Mouse (Mus musculus) heart, embryonic 12.5 days (tissue): ENCODE results near the gene Gldc. TPM values are rescaled to one million over a fixed set of nuclear protein-coding genes. Genes with fewer than 3 reads are reported as not detected.

Source experiments
- ATAC-seq: fragments of 200-750 bp; cut with Nextera tagmentation; 2 replicates; pipeline ENCODE4 v1.8.0; 2017; ENCODE audit warnings: moderate TSS enrichment, moderate library complexity; ENCODE audit not compliant: insufficient number of reproducible peaks, low FRiP score
- H3K27ac ChIP-seq: fragments of 300-500 bp; sonication (generic); 2 replicates; pipeline ENCODE4 v1.5.1; 2016; ENCODE audit warnings: mild to moderate bottlenecking, moderate library complexity; ENCODE audit not compliant: poor library complexity, severe bottlenecking
- H3K27me3 ChIP-seq: fragments of 300-500 bp; sonication (generic); replicated peaks from 2 replicates; pipeline ENCODE4 v1.6.1; 2016; ENCODE audit warnings: mild to moderate bottlenecking, moderate library complexity
- H3K36me3 ChIP-seq: fragments of 300-500 bp; sonication (generic); 2 replicates; pipeline ENCODE4 v1.6.1; 2016; ENCODE audit warnings: mild to moderate bottlenecking, moderate library complexity
- H3K4me1 ChIP-seq: fragments of 300-500 bp; sonication (generic); replicated peaks from 2 replicates; pipeline ENCODE4 v1.6.1; 2016; ENCODE audit warnings: mild to moderate bottlenecking
- H3K4me2 ChIP-seq: fragments of 300-500 bp; sonication (generic); 2 replicates; pipeline ENCODE4 v1.6.1; 2016; ENCODE audit warnings: mild to moderate bottlenecking, moderate library complexity
- H3K4me3 ChIP-seq: fragments of 300-500 bp; sonication (generic); 2 replicates; pipeline ENCODE4 v1.5.1; 2016; ENCODE audit warnings: mild to moderate bottlenecking
- H3K9ac ChIP-seq: fragments of 300-500 bp; sonication (generic); 2 replicates; pipeline ENCODE4 v1.6.1; 2016; ENCODE audit warnings: mild to moderate bottlenecking, moderate library complexity
- H3K9me3 ChIP-seq: fragments of 300-500 bp; sonication (generic); replicated peaks from 2 replicates; pipeline ENCODE4 v1.6.1; 2016; ENCODE audit warnings: mild to moderate bottlenecking, moderate library complexity
- WGBS: fragments of 180-500 bp; shearing (Covaris S2); methylation state at CpG from one replicate; pipeline ENCODE4 v1.1.7; 2016; 5-methylcytosine and 5-hydroxymethylcytosine counted together
- polyA plus RNA-seq: library from polyadenylated mRNA; unstranded; fragments of >200 nt; fragmentation: Nextera tagmentation; extraction: Ambion mirVana; gene quantifications from 2 replicates; pipeline ENCODE4 v1.2.1, GENCODE M21; 2016

Gene Gldc
- polyA plus RNA-seq, 1 experiment from 2014 or later = 4.7 TPM

DNA sequence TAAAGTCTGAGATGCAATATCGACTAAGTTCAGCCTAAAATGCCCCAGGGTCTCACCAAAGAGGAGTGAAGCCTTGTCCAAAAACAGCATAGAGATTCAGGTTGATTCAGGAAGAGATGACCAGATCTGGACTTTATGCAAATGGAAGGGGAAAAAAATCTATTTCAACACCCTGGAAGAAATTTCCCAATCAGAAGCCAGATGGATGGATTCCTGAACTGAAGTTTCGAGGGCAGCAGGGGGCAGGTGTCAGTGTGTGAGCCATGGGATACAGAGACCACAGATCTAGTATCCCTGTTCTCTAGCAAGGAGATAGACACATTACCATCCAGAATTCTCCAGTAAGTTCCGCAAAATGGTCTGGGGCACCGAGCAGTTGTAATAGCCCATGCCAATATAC lies 17.0 kb downstream of the Gldc start:
- H3K4me3 ChIP-seq = no peak overlapping the region
- H3K36me3 ChIP-seq = no peaks in the 10 kb centered on the region
- H3K4me1 ChIP-seq = no peaks in the 10 kb centered on the region
- H3K27me3 ChIP-seq = no peaks in the 10 kb centered on the region
- WGBS = 88% methylated on average over 4 of the region's 4 CpGs
- no peak overlapping the region for H3K4me2 ChIP-seq
- ATAC-seq = no peak
- H3K9me3 ChIP-seq = no peaks in the 10 kb centered on the region
- H3K9ac ChIP-seq = no peak overlapping the region
- H3K27ac ChIP-seq = no peak overlapping the region

GRCm38 (mm10) chr19:30157031-30157687 lies 18.1 kb downstream of the Gldc start:
- Histone ChIP-seq H3K4me3 (no peak overlapping the region), H3K27ac (no peak overlapping the region), H3K4me2 (no peak overlapping the region), H3K4me1 (no peaks in the 10 kb centered on the region), H3K36me3 (no peaks in the 10 kb centered on the region), H3K9me3 (no peaks in the 10 kb centered on the region), H3K9ac (no peak overlapping the region), H3K27me3 (no peaks in the 10 kb centered on the region)
- WGBS = 78% methylated on average over 12 of the region's 12 CpGs
- no peak for ATAC-seq

GRCm38 (mm10) chr19:30153729-30154128 lies 21.5 kb downstream of the Gldc start:
- WGBS = 71% methylated on average over 3 of the region's 3 CpGs

DNA sequence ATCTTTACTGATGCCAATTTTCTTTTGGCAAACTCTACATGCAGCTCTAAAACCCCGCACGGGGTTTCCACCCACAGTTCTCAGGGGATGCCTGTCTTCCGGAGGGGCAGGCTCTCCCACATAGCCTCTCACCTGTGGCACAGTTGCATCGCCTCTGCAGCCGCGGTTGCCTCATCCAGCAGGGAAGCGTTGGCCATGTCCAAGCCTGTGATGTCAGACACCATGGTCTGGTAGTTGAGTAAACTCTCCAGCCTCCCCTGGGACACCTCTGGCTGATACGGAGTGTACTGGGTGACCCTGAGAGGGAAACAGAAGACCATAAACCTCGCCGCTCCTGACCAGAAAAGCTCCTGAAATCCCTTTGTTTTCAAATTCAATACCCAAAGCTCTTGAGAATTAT lies 23.9 kb downstream of the Gldc start:
- 89% methylated on average over 10 of the region's 10 CpGs for WGBS
- no peaks in the 10 kb centered on the region for H3K27me3 ChIP-seq
- no peaks in the 10 kb centered on the region for H3K36me3 ChIP-seq
- no peaks in the 10 kb centered on the region for H3K9me3 ChIP-seq
- H3K4me1 ChIP-seq = no peaks in the 10 kb centered on the region; the same call in 1 of the 2 replicates
- ATAC-seq = no peak
- no peak overlapping the region for H3K4me3 ChIP-seq
- H3K27ac ChIP-seq = no peak overlapping the region
- no peak overlapping the region for H3K4me2 ChIP-seq
- no peak overlapping the region for H3K9ac ChIP-seq

More at GRCm38 (mm10) chr19:30153729-30154128, 21.5 kb downstream of the Gldc start:
- no peak for ATAC-seq
- Histone ChIP-seq H3K4me3 (no peak overlapping the region), H3K9me3 (no peaks in the 10 kb centered on the region), H3K27ac (no peak overlapping the region), H3K36me3 (no peaks in the 10 kb centered on the region), H3K9ac (no peak overlapping the region), H3K27me3 (no peaks in the 10 kb centered on the region), H3K4me1 (no peaks in the 10 kb centered on the region; the same call in 1 of the 2 replicates), H3K4me2 (no peak overlapping the region)

- WGBS = 60% methylated on average over 6 of the region's 6 CpGs
- Histone ChIP-seq H3K9me3 (no peaks in the 10 kb centered on the region), H3K4me3 (no peak overlapping the region), H3K4me1 (no peaks in the 10 kb centered on the region; the same call in 1 of the 2 replicates), H3K4me2 (no peak overlapping the region), H3K27ac (no peak overlapping the region), H3K36me3 (no peaks in the 10 kb centered on the region), H3K27me3 (no peaks in the 10 kb centered on the region), H3K9ac (no peak overlapping the region)
- no peak for ATAC-seq
Observed at GRCm38 (mm10) chr19:30149238-30149805, 25.9 kb downstream of the Gldc start.

- Histone ChIP-seq H3K9ac (no peak overlapping the region), H3K27ac (no peak overlapping the region), H3K36me3 (no peaks in the 10 kb centered on the region), H3K4me3 (no peak overlapping the region), H3K27me3 (no peaks in the 10 kb centered on the region), H3K4me1 (no peaks in the 10 kb centered on the region; the same call in 1 of the 2 replicates), H3K9me3 (no peaks in the 10 kb centered on the region), H3K4me2 (no peak overlapping the region)
- no peak for ATAC-seq
- WGBS = 74% methylated on average over 4 of the region's 4 CpGs
Observed at GRCm38 (mm10) chr19:30147306-30147705, 27.9 kb downstream of the Gldc start.

DNA sequence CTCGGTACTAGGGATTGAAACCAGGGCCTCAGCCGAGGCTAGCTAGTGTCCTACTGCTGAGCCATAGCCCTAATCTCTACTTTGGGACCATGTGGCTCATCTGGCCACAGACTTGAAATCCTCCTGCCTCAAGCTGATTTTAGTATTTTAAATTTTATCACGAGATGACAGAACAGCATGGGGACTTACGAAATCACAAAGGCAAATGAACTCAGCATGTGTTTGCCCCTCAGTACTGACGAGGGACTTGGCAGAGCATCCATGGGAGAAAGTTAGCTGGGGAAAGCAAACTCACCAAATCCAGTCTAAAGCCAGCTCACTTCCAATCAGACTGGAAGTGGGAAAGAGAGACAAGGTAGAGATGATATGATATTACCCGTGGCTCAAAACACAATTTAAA lies 28.5 kb downstream of the Gldc start:
- no peak overlapping the region for H3K4me2 ChIP-seq
- H3K9ac ChIP-seq = no peak overlapping the region
- no peak for ATAC-seq
- H3K27ac ChIP-seq = no peak overlapping the region
- H3K4me1 ChIP-seq = no peaks in the 10 kb centered on the region; the same call in 1 of the 2 replicates
- H3K36me3 ChIP-seq = no peaks in the 10 kb centered on the region
- H3K4me3 ChIP-seq = no peak overlapping the region
- 62% methylated on average over 6 of the region's 6 CpGs for WGBS
- no peaks in the 10 kb centered on the region for H3K9me3 ChIP-seq
- no peaks in the 10 kb centered on the region for H3K27me3 ChIP-seq

GRCm38 (mm10) chr19:30145106-30145505 lies 30.1 kb downstream of the Gldc start:
- no peak overlapping the region for H3K27ac ChIP-seq
- H3K36me3 ChIP-seq = no peaks in the 10 kb centered on the region
- H3K9me3 ChIP-seq = no peaks in the 10 kb centered on the region
- no peak for ATAC-seq
- 87% methylated on average over 4 of the region's 4 CpGs for WGBS
- no peak overlapping the region for H3K4me2 ChIP-seq
- no peak overlapping the region for H3K4me3 ChIP-seq
- no peaks in the 10 kb centered on the region; the same call in 1 of the 2 replicates for H3K4me1 ChIP-seq
- H3K9ac ChIP-seq = no peak overlapping the region
- H3K27me3 ChIP-seq = no peaks in the 10 kb centered on the region

DNA sequence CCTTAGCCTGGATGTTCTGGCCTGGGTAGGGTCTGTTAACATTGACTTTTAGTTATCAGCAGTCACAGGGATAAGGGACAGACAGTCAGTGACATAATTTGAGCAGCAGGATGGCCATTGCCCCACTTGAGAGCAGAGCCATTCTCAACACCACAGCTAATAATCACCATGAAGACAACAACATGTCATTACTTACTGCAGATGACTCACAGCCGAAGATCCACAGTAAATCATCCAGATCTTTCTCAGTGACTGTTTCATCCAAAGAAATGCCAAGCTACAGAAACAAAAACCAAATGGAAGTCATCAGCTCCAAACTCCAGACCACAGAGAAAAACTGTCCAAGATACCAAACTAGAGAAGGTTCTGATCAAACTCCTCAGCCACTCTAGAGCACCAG lies 38.9 kb downstream of the Gldc start:
- Histone ChIP-seq H3K27ac (no peak overlapping the region), H3K27me3 (no peaks in the 10 kb centered on the region), H3K4me3 (no peak overlapping the region), H3K4me2 (no peak overlapping the region), H3K4me1 (no peaks in the 10 kb centered on the region), H3K9ac (no peak overlapping the region), H3K36me3 (no peaks in the 10 kb centered on the region), H3K9me3 (no peaks in the 10 kb centered on the region)
- WGBS = 81% methylated on average over 1 of the region's 1 CpGs
- ATAC-seq = no peak

DNA sequence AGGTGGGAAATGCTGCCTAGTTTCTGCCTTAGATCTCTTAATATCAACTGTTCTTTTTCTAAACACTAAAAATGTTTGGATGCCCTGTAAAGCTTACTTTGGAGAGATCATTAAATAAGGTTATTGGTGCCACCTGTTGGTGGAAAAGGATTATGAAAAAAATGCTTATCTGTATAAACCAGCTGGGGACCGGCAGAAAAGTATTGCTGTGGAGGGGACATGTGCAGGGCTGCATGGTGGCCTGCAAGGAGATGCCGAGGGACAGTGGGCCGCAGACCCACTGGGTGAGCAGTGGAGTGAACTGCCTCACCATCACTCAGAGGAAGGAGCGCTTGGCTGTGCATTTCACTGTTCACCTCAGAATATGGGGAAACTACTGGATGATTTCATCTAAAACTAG lies 47.1 kb downstream of the Gldc start:
- WGBS = 59% methylated on average over 4 of the region's 4 CpGs
- no peak overlapping the region for H3K4me2 ChIP-seq
- no peak overlapping the region for H3K4me3 ChIP-seq
- no peaks in the 10 kb centered on the region for H3K9me3 ChIP-seq
- no peaks in the 10 kb centered on the region for H3K36me3 ChIP-seq
- no peak overlapping the region for H3K27ac ChIP-seq
- H3K4me1 ChIP-seq = peaks cover 18% of the 10 kb centered on the region
- no peak for ATAC-seq
- no peak overlapping the region for H3K9ac ChIP-seq
- no peaks in the 10 kb centered on the region for H3K27me3 ChIP-seq

- H3K27ac ChIP-seq = peak overlapping the region; percentile 64
- ATAC-seq = no peak
- peaks cover 18% of the 10 kb centered on the region for H3K4me1 ChIP-seq
- no peak overlapping the region for H3K9ac ChIP-seq
- no peaks in the 10 kb centered on the region for H3K9me3 ChIP-seq
- H3K27me3 ChIP-seq = no peaks in the 10 kb centered on the region
- H3K4me3 ChIP-seq = no peak overlapping the region
- no peaks in the 10 kb centered on the region for H3K36me3 ChIP-seq
- peak overlapping the region; percentile 12; the same call in 1 of the 2 replicates for H3K4me2 ChIP-seq
- WGBS = 51% methylated on average over 7 of the region's 7 CpGs
Observed at GRCm38 (mm10) chr19:30125670-30126059, 49.6 kb downstream of the Gldc start.
